In genomic region chr10:115050674-115051073, GRCm38 (mm10) we compare ENCODE assay signal across 15 mouse cellular contexts.
DNase-seq lines count a peak whose midpoint lies in the region; ATAC-seq and TF ChIP-seq lines count a peak whose summit lies in the region.
"Had no signal": no experiment of that assay in that cellular context is flagged by ENCODE, and none has a peak within 500 bp of the region (broad histone marks: within the 10 kb centered on the region; RNA-seq: fewer than 3 reads in every experiment).

No protein-coding gene starts in this region.

- no peaks in the 10 kb centered on the region for H3K36me3 ChIP-seq in hindbrain, postnatal 0 days (ENCODE audit: insufficient read depth, low read length)
- H3K36me3 ChIP-seq in hindbrain, embryonic 13.5 days, result no peaks in the 10 kb centered on the region
- H3K36me3 ChIP-seq: heart, embryonic 15.5 days; hindbrain, embryonic 12.5 days had no signal

- peak overlapping the region; percentile 50 for H3K27ac ChIP-seq in hindbrain, postnatal 0 days
- H3K27ac ChIP-seq in hindbrain, embryonic 13.5 days, result no peak overlapping the region
- H3K27ac ChIP-seq: heart, embryonic 15.5 days; hindbrain, embryonic 12.5 days; macrophage had no signal

- H3K9me3 ChIP-seq in hindbrain, postnatal 0 days (ENCODE audit: low read length), result no peaks in the 10 kb centered on the region
- no peaks in the 10 kb centered on the region for H3K9me3 ChIP-seq in hindbrain, embryonic 13.5 days
- H3K9me3 ChIP-seq: heart, embryonic 15.5 days had no signal

- H3K9ac ChIP-seq in hindbrain, postnatal 0 days (replicated peaks; ENCODE audit: low read length), result no peak overlapping the region
- H3K9ac ChIP-seq in hindbrain, embryonic 13.5 days, result no peak overlapping the region
- H3K9ac ChIP-seq: heart, embryonic 15.5 days; hindbrain, embryonic 12.5 days; lung, embryonic 14.5 days had no signal

- no peak overlapping the region for H3K4me2 ChIP-seq in hindbrain, postnatal 0 days (ENCODE audit: low read depth, low read length)
- H3K4me2 ChIP-seq in hindbrain, embryonic 13.5 days, result no peak overlapping the region
- H3K4me2 ChIP-seq: heart, embryonic 15.5 days; hindbrain, embryonic 12.5 days; liver, embryonic 11.5 days; lung, embryonic 14.5 days had no signal

- no peak for TF ChIP-seq CTCF in hindbrain, postnatal 0 days (IDR thresholded peaks at IDR 0.05; ENCODE audit: low read depth)

- H3K4me1 ChIP-seq in hindbrain, postnatal 0 days (ENCODE audit: insufficient read depth, low read length), result no peaks in the 10 kb centered on the region
- H3K4me1 ChIP-seq in hindbrain, embryonic 13.5 days (replicated peaks), result no peaks in the 10 kb centered on the region
- H3K4me1 ChIP-seq: heart, embryonic 15.5 days; hindbrain, embryonic 12.5 days had no signal

- H3K27me3 ChIP-seq in hindbrain, postnatal 0 days (ENCODE audit: insufficient read depth, low read length), result no peaks in the 10 kb centered on the region
- H3K27me3 ChIP-seq in hindbrain, embryonic 13.5 days, result no peaks in the 10 kb centered on the region
- H3K27me3 ChIP-seq: heart, embryonic 15.5 days; hindbrain, embryonic 12.5 days had no signal

- DNase-seq in hindbrain, postnatal 0 days (ENCODE audit: low spot score), result peak; percentile 35
- DNase-seq in R1 (ENCODE audit: low read depth, low spot score), result peak; percentile 13
- peak; percentile 41 for DNase-seq in cerebellum, adult 11 months
- peak; percentile 55 to 59 for DNase-seq in cerebellum, postnatal 25 days
- no peak for DNase-seq in urinary bladder, adult 2 months (ENCODE audit: low spot score)
- DNase-seq in gastrocnemius, postnatal 25 days, result no peak
- DNase-seq: adrenal gland, postnatal 14 days; kidney, adult 2 months; kidney, postnatal 36 days had no signal

- no peak overlapping the region for H3K4me3 ChIP-seq in hindbrain, postnatal 0 days (ENCODE audit: low read length)
- H3K4me3 ChIP-seq in hindbrain, embryonic 13.5 days, result no peak overlapping the region
- H3K4me3 ChIP-seq: heart, embryonic 15.5 days; hindbrain, embryonic 12.5 days had no signal

- ATAC-seq in hindbrain, postnatal 0 days, result peak; percentile 86
- ATAC-seq in hindbrain, embryonic 13.5 days (ENCODE audit: low FRiP score), result no peak

- 71% methylated on average over 12 of the region's 12 CpGs for WGBS in hindbrain, postnatal 0 days
- 91% methylated on average over 12 of the region's 12 CpGs for WGBS in hindbrain, embryonic 13.5 days

Comparison
In these comparisons a context has a peak if more than half of its experiments do, and no peak if none do; other contexts are left out.
1. DNase-seq: peak in hindbrain, postnatal 0 days (single experiment), R1 (single experiment), cerebellum, adult 11 months (single experiment) and cerebellum, postnatal 25 days (2 of 2); none in urinary bladder, adult 2 months (single experiment) and gastrocnemius, postnatal 25 days (single experiment).